Mouse (Mus musculus): ENCODE measurements around the gene Rnf145. TPM values are rescaled to one million over a fixed set of nuclear protein-coding genes. Genes with fewer than 3 reads are reported as not detected.

Gene Rnf145
- polyA plus RNA-seq, 1 experiment from 2014 or later, result 30.5 TPM

- Histone ChIP-seq H3K9ac (ENCODE audit: low read length) (no peak overlapping the region), H3K36me3 (ENCODE audit: control insufficient read depth, insufficient read depth, low read length) (no peaks in the 10 kb centered on the region), H3K4me2 (replicated peaks; ENCODE audit: low read depth) (no peak overlapping the region), H3K27ac (replicated peaks) (no peak overlapping the region), H3K4me1 (replicated peaks; ENCODE audit: control insufficient read depth, insufficient read depth) (no peaks in the 10 kb centered on the region), H3K9me3 (ENCODE audit: control insufficient read depth, low read length) (no peaks in the 10 kb centered on the region), H3K27me3 (ENCODE audit: control insufficient read depth, insufficient read depth, low read length) (no peaks in the 10 kb centered on the region), H3K4me3 (ENCODE audit: low read depth, low read length) (no peak overlapping the region)
- DNase-seq (ENCODE audit: low spot score) (no peak), ATAC-seq (ENCODE audit: low FRiP score, low TSS enrichment) (no peak)
- TF ChIP-seq CTCF (IDR thresholded peaks at IDR 0.05; ENCODE audit: low read depth), result no peak
- no peak for TF ChIP-seq EP300 (optimal IDR thresholded peaks at IDR 0.05)
- WGBS, result 76% methylated on average over 2 of the region's 2 CpGs
Measured at GRCm38 (mm10) chr11:44476445-44476844, 42.3 kb upstream of the Rnf145 start.

DNA sequence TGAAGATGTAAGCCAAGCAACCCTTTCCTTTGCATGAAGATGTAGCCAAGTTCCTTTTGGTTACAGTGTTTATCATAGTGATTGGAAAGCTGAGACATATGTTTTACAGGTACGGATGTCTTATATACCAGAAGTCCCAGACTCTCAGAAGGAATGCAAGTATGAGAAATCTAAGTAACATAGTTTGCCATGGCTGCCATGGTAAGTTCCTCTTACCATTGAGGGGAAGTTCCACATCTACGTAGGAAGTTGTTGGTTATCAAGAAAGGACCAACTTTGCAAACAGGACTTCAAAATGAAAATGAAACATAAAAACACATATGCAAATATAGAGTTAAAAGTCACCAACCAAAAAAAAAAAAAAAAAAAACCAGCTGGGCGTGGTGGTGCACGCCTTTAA lies 40.4 kb upstream of the Rnf145 start:
- Histone ChIP-seq H3K9me3 (ENCODE audit: control insufficient read depth, low read length) (no peaks in the 10 kb centered on the region), H3K36me3 (ENCODE audit: control insufficient read depth, insufficient read depth, low read length) (no peaks in the 10 kb centered on the region), H3K4me1 (replicated peaks; ENCODE audit: control insufficient read depth, insufficient read depth) (no peaks in the 10 kb centered on the region), H3K27ac (replicated peaks) (no peak overlapping the region), H3K9ac (ENCODE audit: low read length) (no peak overlapping the region), H3K4me2 (replicated peaks; ENCODE audit: low read depth) (no peak overlapping the region), H3K27me3 (ENCODE audit: control insufficient read depth, insufficient read depth, low read length) (no peaks in the 10 kb centered on the region), H3K4me3 (ENCODE audit: low read depth, low read length) (no peak overlapping the region)
- WGBS, result 78% methylated on average over 4 of the region's 4 CpGs
- DNase-seq (ENCODE audit: low spot score), result no peak
- ATAC-seq (ENCODE audit: low FRiP score, low TSS enrichment), result no peak
- TF ChIP-seq CTCF (IDR thresholded peaks at IDR 0.05; ENCODE audit: low read depth) (no peak), EP300 (optimal IDR thresholded peaks at IDR 0.05) (no peak)

GRCm38 (mm10) chr11:44480246-44480645 lies 38.5 kb upstream of the Rnf145 start:
- H3K9ac ChIP-seq (ENCODE audit: low read length), result no peak overlapping the region
- H3K4me1 ChIP-seq (replicated peaks; ENCODE audit: control insufficient read depth, insufficient read depth), result no peaks in the 10 kb centered on the region
- TF ChIP-seq CTCF (IDR thresholded peaks at IDR 0.05; ENCODE audit: low read depth) (no peak), EP300 (optimal IDR thresholded peaks at IDR 0.05) (no peak)
- no peaks in the 10 kb centered on the region for H3K36me3 ChIP-seq (ENCODE audit: control insufficient read depth, insufficient read depth, low read length)
- ATAC-seq (ENCODE audit: low FRiP score, low TSS enrichment) (no peak), DNase-seq (ENCODE audit: low spot score) (no peak)
- no peak overlapping the region for H3K4me3 ChIP-seq (ENCODE audit: low read depth, low read length)
- no peaks in the 10 kb centered on the region for H3K9me3 ChIP-seq (ENCODE audit: control insufficient read depth, low read length)
- H3K4me2 ChIP-seq (replicated peaks; ENCODE audit: low read depth), result no peak overlapping the region
- H3K27ac ChIP-seq (replicated peaks), result no peak overlapping the region
- WGBS, result 84% methylated on average over 6 of the region's 6 CpGs
- no peaks in the 10 kb centered on the region for H3K27me3 ChIP-seq (ENCODE audit: control insufficient read depth, insufficient read depth, low read length)

- Histone ChIP-seq H3K9me3 (ENCODE audit: control insufficient read depth, low read length) (no peaks in the 10 kb centered on the region), H3K4me1 (replicated peaks; ENCODE audit: control insufficient read depth, insufficient read depth) (no peaks in the 10 kb centered on the region), H3K27me3 (ENCODE audit: control insufficient read depth, insufficient read depth, low read length) (no peaks in the 10 kb centered on the region), H3K36me3 (ENCODE audit: control insufficient read depth, insufficient read depth, low read length) (no peaks in the 10 kb centered on the region), H3K9ac (ENCODE audit: low read length) (no peak overlapping the region), H3K4me2 (replicated peaks; ENCODE audit: low read depth) (no peak overlapping the region), H3K27ac (replicated peaks) (no peak overlapping the region), H3K4me3 (ENCODE audit: low read depth, low read length) (no peak overlapping the region)
- WGBS, result 59% methylated on average over 7 of the region's 7 CpGs
- no peak for TF ChIP-seq EP300 (optimal IDR thresholded peaks at IDR 0.05)
- ATAC-seq (ENCODE audit: low FRiP score, low TSS enrichment), result no peak
- DNase-seq (ENCODE audit: low spot score), result no peak
Measured at GRCm38 (mm10) chr11:44485089-44485736, 33.6 kb upstream of the Rnf145 start.

GRCm38 (mm10) chr11:44489117-44489516 lies 29.6 kb upstream of the Rnf145 start:
- WGBS, result 91% methylated on average over 1 of the region's 1 CpGs
- Histone ChIP-seq H3K9me3 (ENCODE audit: control insufficient read depth, low read length) (no peaks in the 10 kb centered on the region), H3K36me3 (ENCODE audit: control insufficient read depth, insufficient read depth, low read length) (no peaks in the 10 kb centered on the region), H3K27ac (replicated peaks) (no peak overlapping the region), H3K4me1 (replicated peaks; ENCODE audit: control insufficient read depth, insufficient read depth) (no peaks in the 10 kb centered on the region), H3K4me2 (replicated peaks; ENCODE audit: low read depth) (no peak overlapping the region), H3K27me3 (ENCODE audit: control insufficient read depth, insufficient read depth, low read length) (no peaks in the 10 kb centered on the region), H3K9ac (ENCODE audit: low read length) (no peak overlapping the region), H3K4me3 (ENCODE audit: low read depth, low read length) (no peak overlapping the region)
- no peak for DNase-seq (ENCODE audit: low spot score)
- no peak for ATAC-seq (ENCODE audit: low FRiP score, low TSS enrichment)
- TF ChIP-seq EP300 (optimal IDR thresholded peaks at IDR 0.05) (no peak), CTCF (IDR thresholded peaks at IDR 0.05; ENCODE audit: low read depth) (no peak)

GRCm38 (mm10) chr11:44494643-44495323 lies 24.0 kb upstream of the Rnf145 start:
- Histone ChIP-seq H3K36me3 (ENCODE audit: control insufficient read depth, insufficient read depth, low read length) (no peaks in the 10 kb centered on the region), H3K27me3 (ENCODE audit: control insufficient read depth, insufficient read depth, low read length) (no peaks in the 10 kb centered on the region), H3K27ac (replicated peaks) (no peak overlapping the region), H3K9me3 (ENCODE audit: control insufficient read depth, low read length) (no peaks in the 10 kb centered on the region), H3K4me1 (replicated peaks; ENCODE audit: control insufficient read depth, insufficient read depth) (no peaks in the 10 kb centered on the region; the same call in 1 of the 2 replicates), H3K4me3 (ENCODE audit: low read depth, low read length) (no peak overlapping the region), H3K9ac (ENCODE audit: low read length) (no peak overlapping the region), H3K4me2 (replicated peaks; ENCODE audit: low read depth) (no peak overlapping the region)
- no peak for DNase-seq (ENCODE audit: low spot score)
- WGBS, result 85% methylated on average over 5 of the region's 5 CpGs
- no peak for ATAC-seq (ENCODE audit: low FRiP score, low TSS enrichment)
- no peak for TF ChIP-seq EP300 (optimal IDR thresholded peaks at IDR 0.05)
- no peak for TF ChIP-seq CTCF (IDR thresholded peaks at IDR 0.05; ENCODE audit: low read depth)
